Mouse (Mus musculus) CD4-positive, CD25-positive, alpha-beta regulatory T cell, adult 4 months (primary cell): ENCODE results near the gene Celf2. TPM values are rescaled to one million over a fixed set of nuclear protein-coding genes. Genes with fewer than 3 reads are reported as not detected.

Experiments used
- ATAC-seq: one replicate; pipeline ENCODE4 v1.8.0; 2017
- polyA plus RNA-seq, 2 experiments: library from polyadenylated mRNA; unstranded; fragments of 100-300 nt; shearing (Covaris generic); gene quantifications; one replicate each; pipeline ENCODE4 v1.2.1; 2017

Gene Celf2
- polyA plus RNA-seq, 2 experiments from 2014 or later: 207 to 227 TPM

- ATAC-seq: no peak
These were observed 428.3 kb downstream of the Celf2 start for GRCm38 (mm10) chr2:7080794-7081783.

- no peak for ATAC-seq
These were observed 429.3 kb downstream of the Celf2 start for GRCm38 (mm10) chr2:7080086-7080485.

GRCm38 (mm10) chr2:7079390-7079789, 430.0 kb downstream of the Celf2 start:
- no peak for ATAC-seq

- no peak for ATAC-seq
These were observed 435.6 kb downstream of the Celf2 start for GRCm38 (mm10) chr2:7073730-7074129.

- ATAC-seq: no peak
These were observed 436.8 kb downstream of the Celf2 start for GRCm38 (mm10) chr2:7072344-7073265.

GRCm38 (mm10) chr2:7069458-7069857, 439.9 kb downstream of the Celf2 start:
- no peak for ATAC-seq

- no peak for ATAC-seq
These were observed 441.1 kb downstream of the Celf2 start for GRCm38 (mm10) chr2:7068281-7068680.

- no peak for ATAC-seq
These were observed 445.7 kb downstream of the Celf2 start for GRCm38 (mm10) chr2:7063574-7064192.

GRCm38 (mm10) chr2:7060490-7061105, 448.8 kb downstream of the Celf2 start:
- ATAC-seq: no peak

GRCm38 (mm10) chr2:7056401-7056800, 453.0 kb downstream of the Celf2 start:
- no peak for ATAC-seq

GRCm38 (mm10) chr2:7055958-7056357, 453.4 kb downstream of the Celf2 start:
- no peak for ATAC-seq

- ATAC-seq: no peak
These were observed 458.3 kb downstream of the Celf2 start for GRCm38 (mm10) chr2:7051090-7051489.

GRCm38 (mm10) chr2:7046155-7046554, 463.2 kb downstream of the Celf2 start:
- ATAC-seq: no peak

- no peak for ATAC-seq
These were observed 463.8 kb downstream of the Celf2 start for GRCm38 (mm10) chr2:7045531-7045930.

GRCm38 (mm10) chr2:7043770-7044459, 465.4 kb downstream of the Celf2 start:
- no peak for ATAC-seq

- ATAC-seq: no peak
These were observed 468.4 kb downstream of the Celf2 start for GRCm38 (mm10) chr2:7040940-7041339.

- ATAC-seq: no peak
These were observed 470.4 kb downstream of the Celf2 start for GRCm38 (mm10) chr2:7038991-7039390.

- ATAC-seq: no peak
These were observed 478.0 kb downstream of the Celf2 start for GRCm38 (mm10) chr2:7031389-7031788.

- no peak for ATAC-seq
These were observed 482.6 kb downstream of the Celf2 start for GRCm38 (mm10) chr2:7026737-7027136.

- no peak for ATAC-seq
These were observed 483.8 kb downstream of the Celf2 start for GRCm38 (mm10) chr2:7025594-7025993.

GRCm38 (mm10) chr2:7022184-7022583, 487.2 kb downstream of the Celf2 start:
- ATAC-seq: no peak
